8 mouse cellular contexts compared by ENCODE assay signal in the genomic region with DNA sequence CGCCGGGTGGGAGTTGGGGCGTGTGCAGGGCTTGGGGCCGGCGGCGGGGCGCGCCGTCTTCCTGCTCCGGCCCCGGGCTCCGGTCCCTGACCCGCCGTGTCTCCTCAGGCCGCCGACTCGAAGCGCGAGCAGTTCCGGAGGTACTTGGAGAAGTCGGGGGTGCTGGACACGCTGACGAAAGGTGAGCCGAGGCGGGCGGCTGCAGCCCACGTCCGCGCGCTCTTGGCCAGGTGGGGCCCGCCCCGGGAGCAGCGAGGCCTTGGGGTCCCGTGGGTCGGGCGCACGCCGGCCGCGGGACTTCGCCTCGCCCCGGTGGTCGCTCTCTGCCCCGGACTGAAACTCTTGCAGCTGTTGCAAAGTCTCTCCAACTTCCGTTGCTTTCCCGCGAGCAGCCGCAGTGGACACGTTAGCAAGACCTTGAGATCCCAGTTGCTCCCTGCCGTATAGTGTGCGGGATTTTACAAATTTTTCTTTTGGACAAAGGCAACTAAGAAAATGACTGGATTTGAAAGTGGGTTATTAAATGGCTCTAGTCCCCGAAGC. TPM values are rescaled to one million over a fixed set of nuclear protein-coding genes. Genes with fewer than 3 reads are reported as not detected.
DNase-seq lines count a peak whose midpoint lies in the region; ATAC-seq and TF ChIP-seq lines count a peak whose summit lies in the region.

No protein-coding gene starts in this region.

- no peaks in the 10 kb centered on the region for H3K9me3 ChIP-seq in kidney, embryonic 16.5 days (ENCODE audit: low read length)
- H3K9me3 ChIP-seq in forebrain, postnatal 0 days (ENCODE audit: low read length), result no peaks in the 10 kb centered on the region
- H3K9me3 ChIP-seq in megakaryocyte, embryonic 14.5 days, result no peaks in the 10 kb centered on the region

- peak overlapping the region; percentile 69 for H3K4me3 ChIP-seq in kidney, embryonic 16.5 days (ENCODE audit: low read length)
- H3K4me3 ChIP-seq in forebrain, postnatal 0 days (ENCODE audit: low read depth, low read length), result peak overlapping the region; percentile 70
- peak overlapping the region; percentile 98 for H3K4me3 ChIP-seq in megakaryocyte, embryonic 14.5 days (replicated peaks)

- intact Hi-C loops in left cerebral cortex, postnatal 14 days (cut with DNase I), result no loop called here

- H3K4me2 ChIP-seq in kidney, embryonic 16.5 days (replicated peaks; ENCODE audit: low read depth, low read length), result peak overlapping the region; percentile 86
- H3K4me2 ChIP-seq in forebrain, postnatal 0 days (ENCODE audit: low read depth), result peak overlapping the region; percentile 87

- no peak for DNase-seq in kidney, postnatal 14 days
- DNase-seq in R1 (ENCODE audit: low read depth, low spot score), result peak; percentile 57
- no peak for DNase-seq in forebrain, postnatal 0 days
- DNase-seq in left cerebral cortex, adult 8-10 months (ENCODE audit: low spot score in 2 of 2), result no peak
- DNase-seq in thymus, postnatal 36 days, result no peak
- no peak for DNase-seq in left cerebral cortex, postnatal 14 days (ENCODE audit: low spot score in 2 of 2)

- H3K9ac ChIP-seq in kidney, embryonic 16.5 days (replicated peaks; ENCODE audit: low read length), result peak overlapping the region; percentile 85
- peak overlapping the region; percentile 69 for H3K9ac ChIP-seq in forebrain, postnatal 0 days

- TF ChIP-seq CTCF in forebrain, postnatal 0 days (IDR thresholded peaks at IDR 0.05; ENCODE audit: low read depth), result no peak

- peak overlapping the region; percentile 70 for H3K27ac ChIP-seq in kidney, embryonic 16.5 days (ENCODE audit: low read length)
- H3K27ac ChIP-seq in forebrain, postnatal 0 days (ENCODE audit: low read depth, low read length), result peak overlapping the region; percentile 29; the same call in 1 of the 2 replicates

- peaks cover 16% of the 10 kb centered on the region for H3K4me1 ChIP-seq in kidney, embryonic 16.5 days (ENCODE audit: insufficient read depth, low read length)
- H3K4me1 ChIP-seq in forebrain, postnatal 0 days (ENCODE audit: insufficient read depth), result peaks cover 3% of the 10 kb centered on the region; the same call in 1 of the 2 replicates
- H3K4me1 ChIP-seq in megakaryocyte, embryonic 14.5 days, result peaks cover 48% of the 10 kb centered on the region

- H3K36me3 ChIP-seq in kidney, embryonic 16.5 days (ENCODE audit: insufficient read depth, low read length), result no peaks in the 10 kb centered on the region
- H3K36me3 ChIP-seq in forebrain, postnatal 0 days (ENCODE audit: insufficient read depth), result peaks cover 7% of the 10 kb centered on the region; the same call in 1 of the 2 replicates
- H3K36me3 ChIP-seq in megakaryocyte, embryonic 14.5 days (replicated peaks; ENCODE audit: low read length), result peaks cover 23% of the 10 kb centered on the region

- no peak for ATAC-seq in kidney, embryonic 16.5 days (ENCODE audit: low FRiP score, low TSS enrichment)
- peak; percentile 1; the same call in 1 of the 2 replicates for ATAC-seq in forebrain, postnatal 0 days

- WGBS in kidney, embryonic 16.5 days, result 0% methylated on average over 50 of the region's 53 CpGs
- 1% methylated on average over 51 of the region's 53 CpGs for WGBS in forebrain, postnatal 0 days

- H3K27me3 ChIP-seq in kidney, embryonic 16.5 days (ENCODE audit: insufficient read depth, low read length), result no peaks in the 10 kb centered on the region
- no peaks in the 10 kb centered on the region for H3K27me3 ChIP-seq in forebrain, postnatal 0 days (ENCODE audit: insufficient read depth, low read length)
- no peaks in the 10 kb centered on the region for H3K27me3 ChIP-seq in megakaryocyte, embryonic 14.5 days (replicated peaks)

RNA-seq across cellular contexts. Expression of a gene that starts 0.6 kb away (rescaled TPM):
- polyA plus RNA-seq in kidney, embryonic 16.5 days (2015; fragmentation: Nextera tagmentation; extraction: Ambion mirVana), result 61.2 and 68.6 TPM in 2 replicates
- 7.1 and 7.9 TPM in 2 replicates for total RNA-seq in forebrain, postnatal 0 days (2014; rRNA removed)
- 40.8 and 46.0 TPM in 2 replicates for polyA plus RNA-seq in forebrain, postnatal 0 days (2015; fragmentation: Nextera tagmentation; extraction: Ambion mirVana)
- polyA plus RNA-seq in megakaryocyte, embryonic 14.5 days (2012; ENCODE audit: insufficient read depth, low replicate concordance), result 1.8 and 47.7 TPM in 2 replicates
- total RNA-seq in left cerebral cortex, adult 8-10 months (2022), result 10 to 100 TPM in 2 of 4 experiments, 1 to 10 TPM in 2; 6.9 to 12.3 (median 9.6) TPM
- total RNA-seq in left cerebral cortex, postnatal 14 days (2021), result 10 to 100 TPM in 1 of 2 experiments, 1 to 10 TPM in 1; 10.0 to 11.1 TPM

RNA-seq across cellular contexts. Expression of a gene that starts 12.0 kb away (rescaled TPM):
- 46.2 and 47.9 TPM in 2 replicates for polyA plus RNA-seq in kidney, embryonic 16.5 days (2015; fragmentation: Nextera tagmentation; extraction: Ambion mirVana)
- 41.8 and 51.9 TPM in 2 replicates for total RNA-seq in forebrain, postnatal 0 days (2014; rRNA removed)
- 32.8 and 42.6 TPM in 2 replicates for polyA plus RNA-seq in forebrain, postnatal 0 days (2015; fragmentation: Nextera tagmentation; extraction: Ambion mirVana)
- 5.8 and 10.4 TPM in 2 replicates for polyA plus RNA-seq in megakaryocyte, embryonic 14.5 days (2012; ENCODE audit: insufficient read depth, low replicate concordance)
- 10 to 100 TPM; 66.4 to 69.6 (median 67.6) TPM for total RNA-seq in left cerebral cortex, adult 8-10 months (2022)
- total RNA-seq in left cerebral cortex, postnatal 14 days (2021), result 10 to 100 TPM; 52.2 to 53.1 TPM

RNA-seq across cellular contexts. Expression of a gene that starts 12.6 kb away (rescaled TPM):
- not detected in 2 replicates for polyA plus RNA-seq in kidney, embryonic 16.5 days (2015; fragmentation: Nextera tagmentation; extraction: Ambion mirVana)
- not detected in 2 replicates for total RNA-seq in forebrain, postnatal 0 days (2014; rRNA removed)
- not detected in 2 replicates for polyA plus RNA-seq in forebrain, postnatal 0 days (2015; fragmentation: Nextera tagmentation; extraction: Ambion mirVana)
- not detected in 2 replicates for polyA plus RNA-seq in megakaryocyte, embryonic 14.5 days (2012; ENCODE audit: insufficient read depth, low replicate concordance)
- total RNA-seq in left cerebral cortex, adult 8-10 months (2022), result not detected
- not detected for total RNA-seq in left cerebral cortex, postnatal 14 days (2021)

RNA-seq across cellular contexts. Expression of a gene that starts 45.7 kb away (rescaled TPM):
- polyA plus RNA-seq in kidney, embryonic 16.5 days (2015; fragmentation: Nextera tagmentation; extraction: Ambion mirVana), result 0.09 TPM in 1 of 2 replicates, not detected in the other
- total RNA-seq in forebrain, postnatal 0 days (2014; rRNA removed), result not detected in 2 replicates
- polyA plus RNA-seq in forebrain, postnatal 0 days (2015; fragmentation: Nextera tagmentation; extraction: Ambion mirVana), result 0.09 and 0.11 TPM in 2 replicates
- polyA plus RNA-seq in megakaryocyte, embryonic 14.5 days (2012; ENCODE audit: insufficient read depth, low replicate concordance), result not detected in 2 replicates
- under 1 TPM in 1 of 4 experiments, not detected in 3; 0.16 TPM for total RNA-seq in left cerebral cortex, adult 8-10 months (2022)
- total RNA-seq in left cerebral cortex, postnatal 14 days (2021), result not detected
